Mouse (Mus musculus) kidney, adult 2 months (tissue): ENCODE data around the gene Noto. TPM values are rescaled to one million over a fixed set of nuclear protein-coding genes. Genes with fewer than 3 reads are reported as not detected.
A peak's percentile ranks its signal among the peaks of the same experiment; 100 is the strongest.

ENCODE experiments used
- DNase-seq: peaks from one replicate; pipeline ENCODE4 v3.0.0; 2021
- H3K27ac ChIP-seq: fragments of 200-500 bp; 2 replicates; pipeline ENCODE4 v1.5.1; 2012; ENCODE audit warnings: low read depth, low read length, control low read depth, inconsistent platforms; ENCODE audit not compliant: insufficient read depth
- H3K27me3 ChIP-seq: fragments of 200-500 bp; replicated peaks from 2 replicates; pipeline ENCODE4 v1.6.1; 2012; ENCODE audit warnings: mild to moderate bottlenecking, moderate library complexity, low read length, inconsistent platforms; ENCODE audit not compliant: control insufficient read depth, insufficient read depth
- H3K36me3 ChIP-seq: fragments of 200-500 bp; 2 replicates; pipeline ENCODE4 v1.6.1; 2012; ENCODE audit warnings: mild to moderate bottlenecking, moderate library complexity, low read length, inconsistent platforms; ENCODE audit not compliant: control insufficient read depth, insufficient read depth
- H3K4me1 ChIP-seq: fragments of 200-500 bp; 2 replicates; pipeline ENCODE4 v1.6.1; 2011; ENCODE audit warnings: low read length; ENCODE audit not compliant: control insufficient read depth, insufficient read depth
- H3K4me3 ChIP-seq: fragments of 200-500 bp; 2 replicates; pipeline ENCODE4 v1.5.1; 2011; ENCODE audit warnings: mild to moderate bottlenecking, low read depth, low read length, control low read depth; ENCODE audit not compliant: insufficient read depth
- CTCF ChIP-seq: fragments of 200-500 bp; conservative IDR thresholded peaks from 2 replicates; pipeline ENCODE4 v1.5.1; 2011; ENCODE audit warnings: low read depth, mild to moderate bottlenecking, control low read depth, low read length, moderate library complexity, mixed read lengths; ENCODE audit not compliant: insufficient read depth, insufficient read length
- POLR2A ChIP-seq: fragments of 200-500 bp; IDR thresholded peaks from one replicate; pipeline ENCODE4 v1.6.1; 2011; ENCODE audit warnings: low read depth, low read length, control low read depth
- WGBS: fragments of 180-500 bp; shearing (Covaris S2); methylation state at CpG from one replicate; pipeline ENCODE4 v1.1.7; 2018; 5-methylcytosine and 5-hydroxymethylcytosine counted together
- polyA plus RNA-seq: library from polyadenylated mRNA; depleted of rRNA; stranded (reverse); fragments of >200 nt; gene quantifications from 2 replicates; pipeline ENCODE4 v1.2.3, GENCODE M21; 2012

Noto gene
- polyA plus RNA-seq, 1 experiment, result not detected

- peak; percentile 94 for DNase-seq
- H3K4me1 ChIP-seq, result peaks cover 13% of the 10 kb centered on the region
- no peaks in the 10 kb centered on the region for H3K36me3 ChIP-seq
- H3K27me3 ChIP-seq, result no peaks in the 10 kb centered on the region
- peak; percentile 89 for TF ChIP-seq CTCF
- no peak for TF ChIP-seq POLR2A
- no peak overlapping the region for H3K27ac ChIP-seq
- H3K4me3 ChIP-seq, result no peak overlapping the region
- 21% methylated on average over 10 of the region's 10 CpGs for WGBS
Measured at GRCm38 (mm10) chr6:85380201-85380900, 43.3 kb upstream of the Noto start.

- H3K36me3 ChIP-seq, result no peaks in the 10 kb centered on the region
- H3K4me3 ChIP-seq, result no peak overlapping the region
- WGBS, result 53% methylated on average over 17 of the region's 17 CpGs
- no peak overlapping the region for H3K27ac ChIP-seq
- TF ChIP-seq CTCF (no peak), POLR2A (no peak)
- no peaks in the 10 kb centered on the region for H3K27me3 ChIP-seq
- peaks cover 13% of the 10 kb centered on the region for H3K4me1 ChIP-seq
- DNase-seq, result no peak
Measured at GRCm38 (mm10) chr6:85380901-85381647, 42.6 kb upstream of the Noto start.

GRCm38 (mm10) chr6:85381648-85382020 lies 42.1 kb upstream of the Noto start:
- Histone ChIP-seq H3K27ac (no peak overlapping the region), H3K27me3 (no peaks in the 10 kb centered on the region), H3K36me3 (no peaks in the 10 kb centered on the region), H3K4me1 (peaks cover 13% of the 10 kb centered on the region), H3K4me3 (no peak overlapping the region)
- WGBS, result 92% methylated on average over 10 of the region's 10 CpGs
- no peak for TF ChIP-seq CTCF
- TF ChIP-seq POLR2A, result no peak
- no peak for DNase-seq

GRCm38 (mm10) chr6:85382791-85383190 lies 40.9 kb upstream of the Noto start:
- no peak overlapping the region for H3K4me3 ChIP-seq
- no peaks in the 10 kb centered on the region for H3K36me3 ChIP-seq
- TF ChIP-seq CTCF (no peak), POLR2A (no peak)
- DNase-seq, result no peak
- H3K4me1 ChIP-seq, result peaks cover 13% of the 10 kb centered on the region
- H3K27me3 ChIP-seq, result no peaks in the 10 kb centered on the region
- no peak overlapping the region for H3K27ac ChIP-seq
- 81% methylated on average over 2 of the region's 2 CpGs for WGBS

DNA sequence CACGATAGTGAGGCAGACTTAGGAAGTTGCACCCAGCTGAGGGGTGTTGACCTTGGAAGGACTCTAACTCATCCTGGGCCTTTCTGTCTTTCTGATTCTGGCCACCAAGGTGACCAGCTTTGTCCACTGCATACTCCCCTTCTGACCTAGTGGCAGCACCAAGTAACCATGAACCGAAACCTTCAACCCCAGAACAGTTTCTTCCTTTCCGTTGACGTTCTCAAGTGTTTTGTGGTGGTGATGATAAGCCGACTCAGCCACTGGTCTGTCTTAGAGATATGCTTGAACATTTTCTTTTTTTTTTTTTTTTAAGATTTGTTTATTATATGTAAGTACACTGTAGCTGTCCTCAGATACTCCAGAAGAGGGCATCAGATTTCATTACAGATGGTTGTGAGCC lies 35.1 kb upstream of the Noto start:
- TF ChIP-seq CTCF (no peak), POLR2A (no peak)
- Histone ChIP-seq H3K4me3 (no peak overlapping the region), H3K36me3 (no peaks in the 10 kb centered on the region), H3K27me3 (no peaks in the 10 kb centered on the region), H3K27ac (no peak overlapping the region), H3K4me1 (no peaks in the 10 kb centered on the region)
- no peak for DNase-seq
- WGBS, result 75% methylated on average over 5 of the region's 5 CpGs

DNA sequence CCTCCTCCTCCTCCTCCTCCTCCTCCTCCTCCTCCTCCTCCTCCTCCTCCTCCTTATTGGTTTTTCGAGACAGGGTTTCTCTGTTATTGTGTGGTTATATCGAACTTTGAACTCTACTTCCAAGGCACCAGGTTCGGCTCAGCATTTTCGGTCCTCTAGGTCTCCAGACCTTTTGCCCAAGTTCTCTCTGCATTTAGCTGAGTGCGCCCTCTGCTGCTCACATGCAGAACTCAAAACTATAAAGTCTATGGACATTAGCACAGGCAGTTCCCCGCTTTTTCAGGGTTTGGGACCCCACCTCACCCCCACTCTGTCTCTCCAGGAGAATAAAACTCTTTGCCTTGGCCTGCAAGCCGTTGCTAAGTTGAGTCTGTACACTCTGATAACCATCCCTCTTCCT lies 31.9 kb upstream of the Noto start:
- no peaks in the 10 kb centered on the region for H3K27me3 ChIP-seq
- WGBS, result 11% methylated on average over 5 of the region's 7 CpGs
- H3K36me3 ChIP-seq, result no peaks in the 10 kb centered on the region
- no peak overlapping the region for H3K4me3 ChIP-seq
- H3K27ac ChIP-seq, result no peak overlapping the region
- no peaks in the 10 kb centered on the region for H3K4me1 ChIP-seq
- peak; percentile 88 for DNase-seq
- peak; percentile 86 for TF ChIP-seq CTCF
- no peak for TF ChIP-seq POLR2A

GRCm38 (mm10) chr6:85395360-85395759 lies 28.3 kb upstream of the Noto start:
- TF ChIP-seq CTCF, result no peak
- no peak for TF ChIP-seq POLR2A
- Histone ChIP-seq H3K27ac (no peak overlapping the region), H3K27me3 (no peaks in the 10 kb centered on the region), H3K36me3 (no peaks in the 10 kb centered on the region), H3K4me3 (no peak overlapping the region), H3K4me1 (peaks cover 3% of the 10 kb centered on the region; the same call in 1 of the 2 replicates)
- no peak for DNase-seq
- WGBS, result 94% methylated on average over 2 of the region's 2 CpGs
